Mouse (Mus musculus) limb, embryonic 13.5 days (tissue): ENCODE measurements at regions not wholly inside any gene's neighbourhood (a gene's known extent, or its start where the extent isn't known, plus 50 kb on each side); places are given as distances from the start of the nearest gene placed in this dataset.
A peak's percentile ranks its signal among the peaks of the same experiment; 100 is the strongest.

Source experiments
- ATAC-seq: fragments of 200-750 bp; cut with Nextera tagmentation; 2 replicates; pipeline ENCODE4 v1.8.0; 2017; ENCODE audit warnings: low read depth, moderate number of reproducible peaks, moderate TSS enrichment; ENCODE audit not compliant: low FRiP score
- H3K27ac ChIP-seq: fragments of 300-500 bp; sonication (generic); 2 replicates; pipeline ENCODE4 v1.5.1; 2015; ENCODE audit warnings: inconsistent platforms, mild to moderate bottlenecking, moderate library complexity
- H3K27me3 ChIP-seq: fragments of 300-500 bp; sonication (generic); 2 replicates; pipeline ENCODE4 v1.6.1; 2015; ENCODE audit warnings: mild to moderate bottlenecking, inconsistent platforms
- H3K36me3 ChIP-seq: fragments of 300-500 bp; sonication (generic); 2 replicates; pipeline ENCODE4 v1.6.1; 2015; ENCODE audit warnings: inconsistent platforms, mild to moderate bottlenecking, moderate library complexity
- H3K4me1 ChIP-seq: fragments of 300-500 bp; sonication (generic); 2 replicates; pipeline ENCODE4 v1.6.1; 2015; ENCODE audit warnings: inconsistent platforms
- H3K4me2 ChIP-seq: fragments of 300-500 bp; sonication (generic); replicated peaks from 2 replicates; pipeline ENCODE4 v1.6.1; 2015; ENCODE audit warnings: inconsistent platforms, mild to moderate bottlenecking, moderate library complexity
- H3K4me3 ChIP-seq: fragments of 300-500 bp; sonication (generic); 2 replicates; pipeline ENCODE4 v1.5.1; 2015; ENCODE audit warnings: moderate library complexity, mild to moderate bottlenecking, inconsistent platforms
- H3K9ac ChIP-seq: fragments of 300-500 bp; sonication (generic); 2 replicates; pipeline ENCODE4 v1.6.1; 2015; ENCODE audit warnings: mild to moderate bottlenecking, inconsistent platforms
- H3K9me3 ChIP-seq: fragments of 300-500 bp; sonication (generic); 2 replicates; pipeline ENCODE4 v1.6.1; 2016; ENCODE audit warnings: inconsistent platforms
- WGBS: fragments of 180-500 bp; shearing (Covaris S2); methylation state at CpG from one replicate; pipeline ENCODE4 v1.1.7; 2015; 5-methylcytosine and 5-hydroxymethylcytosine counted together

GRCm38 (mm10) chr5:41048515-41048914, 659.4 kb downstream of the Rab28 start:
- Histone ChIP-seq H3K4me1 (no peaks in the 10 kb centered on the region), H3K27ac (no peak overlapping the region), H3K27me3 (peaks cover 26% of the 10 kb centered on the region; the same call in 1 of the 2 replicates), H3K4me2 (no peak overlapping the region), H3K36me3 (no peaks in the 10 kb centered on the region), H3K9ac (no peak overlapping the region), H3K4me3 (no peak overlapping the region), H3K9me3 (no peaks in the 10 kb centered on the region)
- ATAC-seq, result 0 out of 2 replicates have a peak, but pooled peaks have one; percentile 50
- 0% methylated on average over 1 of the region's 1 CpGs for WGBS

GRCm38 (mm10) chr5:41045221-41045620, 662.7 kb downstream of the Rab28 start:
- Histone ChIP-seq H3K9ac (no peak overlapping the region), H3K27ac (no peak overlapping the region), H3K4me2 (no peak overlapping the region), H3K27me3 (peaks cover 8% of the 10 kb centered on the region; the same call in 1 of the 2 replicates), H3K4me3 (no peak overlapping the region), H3K36me3 (no peaks in the 10 kb centered on the region), H3K4me1 (no peaks in the 10 kb centered on the region), H3K9me3 (no peaks in the 10 kb centered on the region)
- 68% methylated on average over 1 of the region's 1 CpGs for WGBS
- ATAC-seq, result no peak

- H3K27ac ChIP-seq, result no peak overlapping the region
- H3K36me3 ChIP-seq, result no peaks in the 10 kb centered on the region
- H3K4me3 ChIP-seq, result no peak overlapping the region
- H3K9me3 ChIP-seq, result no peaks in the 10 kb centered on the region
- no peaks in the 10 kb centered on the region for H3K4me1 ChIP-seq
- H3K4me2 ChIP-seq, result no peak overlapping the region
- no peak overlapping the region for H3K9ac ChIP-seq
- peaks cover 1% of the 10 kb centered on the region; the same call in 1 of the 2 replicates for H3K27me3 ChIP-seq
- peak; percentile 67; the same call in 1 of the 2 replicates for ATAC-seq
Observed at GRCm38 (mm10) chr5:41044465-41044864, 663.5 kb downstream of the Rab28 start.

- Histone ChIP-seq H3K27me3 (no peaks in the 10 kb centered on the region), H3K9ac (no peak overlapping the region), H3K36me3 (no peaks in the 10 kb centered on the region), H3K4me3 (no peak overlapping the region), H3K9me3 (no peaks in the 10 kb centered on the region), H3K4me1 (no peaks in the 10 kb centered on the region), H3K4me2 (no peak overlapping the region), H3K27ac (no peak overlapping the region)
- WGBS, result 88% methylated on average over 4 of the region's 4 CpGs
- ATAC-seq, result no peak
Observed at GRCm38 (mm10) chr5:41038790-41039189, 669.2 kb downstream of the Rab28 start.

- Histone ChIP-seq H3K9ac (no peak overlapping the region), H3K36me3 (no peaks in the 10 kb centered on the region), H3K4me3 (no peak overlapping the region), H3K4me2 (no peak overlapping the region), H3K9me3 (no peaks in the 10 kb centered on the region), H3K27me3 (no peaks in the 10 kb centered on the region), H3K4me1 (no peaks in the 10 kb centered on the region), H3K27ac (no peak overlapping the region)
- WGBS, result 56% methylated on average over 3 of the region's 3 CpGs
- no peak for ATAC-seq
Observed at GRCm38 (mm10) chr5:41006692-41007091, 701.3 kb downstream of the Rab28 start.

GRCm38 (mm10) chr5:40986562-40986961, 721.4 kb downstream of the Rab28 start:
- Histone ChIP-seq H3K4me3 (no peak overlapping the region), H3K36me3 (no peaks in the 10 kb centered on the region), H3K9me3 (no peaks in the 10 kb centered on the region), H3K27ac (no peak overlapping the region), H3K9ac (no peak overlapping the region), H3K4me1 (no peaks in the 10 kb centered on the region), H3K4me2 (no peak overlapping the region), H3K27me3 (no peaks in the 10 kb centered on the region)
- ATAC-seq, result 0 out of 2 replicates have a peak, but pooled peaks have one; percentile 15
- WGBS, result 23% methylated on average over 7 of the region's 7 CpGs

GRCm38 (mm10) chr5:40974892-40975291, 733.1 kb downstream of the Rab28 start:
- H3K27ac ChIP-seq, result no peak overlapping the region
- no peak overlapping the region for H3K4me2 ChIP-seq
- H3K36me3 ChIP-seq, result no peaks in the 10 kb centered on the region
- no peaks in the 10 kb centered on the region for H3K27me3 ChIP-seq
- no peak overlapping the region for H3K4me3 ChIP-seq
- ATAC-seq, result no peak
- H3K9ac ChIP-seq, result no peak overlapping the region
- H3K4me1 ChIP-seq, result no peaks in the 10 kb centered on the region
- no peaks in the 10 kb centered on the region for H3K9me3 ChIP-seq
- 90% methylated on average over 1 of the region's 1 CpGs for WGBS

- H3K9ac ChIP-seq, result no peak overlapping the region
- H3K4me1 ChIP-seq, result no peaks in the 10 kb centered on the region
- H3K9me3 ChIP-seq, result no peaks in the 10 kb centered on the region
- WGBS, result 7% methylated on average over 4 of the region's 4 CpGs
- peak; percentile 85 for ATAC-seq
- H3K36me3 ChIP-seq, result no peaks in the 10 kb centered on the region
- no peak overlapping the region for H3K4me3 ChIP-seq
- no peaks in the 10 kb centered on the region for H3K27me3 ChIP-seq
- no peak overlapping the region for H3K27ac ChIP-seq
- no peak overlapping the region for H3K4me2 ChIP-seq
Observed at GRCm38 (mm10) chr5:40952901-40953595, 754.9 kb downstream of the Rab28 start.

GRCm38 (mm10) chr5:40929127-40929526, 778.8 kb downstream of the Rab28 start:
- 79% methylated on average over 3 of the region's 3 CpGs for WGBS
- H3K9me3 ChIP-seq, result no peaks in the 10 kb centered on the region
- no peaks in the 10 kb centered on the region for H3K27me3 ChIP-seq
- H3K4me1 ChIP-seq, result no peaks in the 10 kb centered on the region
- H3K36me3 ChIP-seq, result no peaks in the 10 kb centered on the region
- no peak overlapping the region for H3K27ac ChIP-seq
- H3K4me2 ChIP-seq, result no peak overlapping the region
- no peak overlapping the region for H3K4me3 ChIP-seq
- H3K9ac ChIP-seq, result no peak overlapping the region
- ATAC-seq, result no peak

GRCm38 (mm10) chr5:40920920-40921319, 787.0 kb downstream of the Rab28 start:
- Histone ChIP-seq H3K9ac (no peak overlapping the region), H3K27me3 (no peaks in the 10 kb centered on the region), H3K4me1 (no peaks in the 10 kb centered on the region), H3K4me2 (no peak overlapping the region), H3K27ac (no peak overlapping the region), H3K4me3 (no peak overlapping the region), H3K9me3 (no peaks in the 10 kb centered on the region), H3K36me3 (no peaks in the 10 kb centered on the region)
- 79% methylated on average over 2 of the region's 2 CpGs for WGBS
- ATAC-seq, result no peak

- WGBS, result 76% methylated on average over 3 of the region's 3 CpGs
- Histone ChIP-seq H3K4me1 (no peaks in the 10 kb centered on the region), H3K9me3 (no peaks in the 10 kb centered on the region), H3K27me3 (no peaks in the 10 kb centered on the region), H3K9ac (no peak overlapping the region), H3K4me2 (no peak overlapping the region), H3K27ac (no peak overlapping the region), H3K36me3 (no peaks in the 10 kb centered on the region), H3K4me3 (no peak overlapping the region)
- ATAC-seq, result no peak
Observed at GRCm38 (mm10) chr5:40908803-40909202, 799.2 kb downstream of the Rab28 start.

- H3K4me1 ChIP-seq, result no peaks in the 10 kb centered on the region
- H3K9me3 ChIP-seq, result 0 out of 2 replicates have a peak, but pooled peaks cover under 1% of the 10 kb centered on the region
- no peaks in the 10 kb centered on the region for H3K27me3 ChIP-seq
- H3K4me2 ChIP-seq, result no peak overlapping the region
- no peak overlapping the region for H3K4me3 ChIP-seq
- H3K27ac ChIP-seq, result no peak overlapping the region
- no peaks in the 10 kb centered on the region for H3K36me3 ChIP-seq
- ATAC-seq, result no peak
- no peak overlapping the region for H3K9ac ChIP-seq
- 92% methylated on average over 1 of the region's 1 CpGs for WGBS
Observed at GRCm38 (mm10) chr5:40901742-40902141, 806.2 kb downstream of the Rab28 start.

- 80% methylated on average over 5 of the region's 5 CpGs for WGBS
- no peak for ATAC-seq
- H3K9ac ChIP-seq, result no peak overlapping the region
- no peaks in the 10 kb centered on the region for H3K36me3 ChIP-seq
- H3K4me3 ChIP-seq, result no peak overlapping the region
- no peak overlapping the region for H3K4me2 ChIP-seq
- H3K9me3 ChIP-seq, result no peaks in the 10 kb centered on the region
- no peak overlapping the region for H3K27ac ChIP-seq
- no peaks in the 10 kb centered on the region for H3K4me1 ChIP-seq
- no peaks in the 10 kb centered on the region for H3K27me3 ChIP-seq
Observed at GRCm38 (mm10) chr5:40882886-40883285, 825.1 kb downstream of the Rab28 start.
